In the genomic region with DNA sequence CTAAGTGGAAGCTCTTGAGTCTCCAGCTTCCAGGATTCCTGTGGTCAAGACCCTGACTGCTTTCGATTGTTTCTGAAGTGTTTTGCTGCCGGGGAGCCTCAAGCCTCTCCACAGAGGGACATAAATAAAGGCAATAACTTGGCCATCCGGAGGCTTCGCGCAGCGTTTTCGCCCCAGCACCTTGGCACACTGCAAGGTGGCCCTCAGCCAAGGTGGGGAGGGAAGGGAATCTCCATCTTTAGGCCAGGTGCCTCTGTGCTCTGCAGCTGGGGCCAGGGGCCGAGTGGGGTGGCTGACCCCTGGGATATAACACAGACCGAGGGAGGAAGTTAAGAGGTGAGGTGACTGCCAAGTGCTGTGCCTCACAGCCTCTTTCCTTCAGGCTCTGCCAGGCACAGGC, we compare ENCODE assay signal across 25 mouse cellular contexts. TPM values are rescaled to one million over a fixed set of nuclear protein-coding genes. Genes with fewer than 3 reads are reported as not detected.
DNase-seq lines count a peak whose midpoint lies in the region; ATAC-seq lines count a peak whose summit lies in the region.
"Had no signal": no experiment of that assay in that cellular context is flagged by ENCODE, and none has a peak within 500 bp of the region (broad histone marks: within the 10 kb centered on the region; RNA-seq: fewer than 3 reads in every experiment).

No protein-coding gene starts in this region.

- no peak overlapping the region for H3K4me3 ChIP-seq in forebrain, embryonic 11.5 days (ENCODE audit: low read depth, low read length)
- no peak overlapping the region for H3K4me3 ChIP-seq in forebrain, embryonic 15.5 days
- H3K4me3 ChIP-seq in neural tube, embryonic 11.5 days (ENCODE audit: low read depth, low read length) = no peak overlapping the region
- H3K4me3 ChIP-seq in kidney, embryonic 15.5 days (replicated peaks) = no peak overlapping the region
- H3K4me3 ChIP-seq: erythroblast, embryonic 14.5 days; layer of hippocampus, adult 2 months; liver, embryonic 12.5 days; midbrain, embryonic 13.5 days; neural tube, embryonic 12.5 days had no signal

- H3K9me3 ChIP-seq in forebrain, embryonic 11.5 days (ENCODE audit: control insufficient read depth, low read length) = no peaks in the 10 kb centered on the region
- H3K9me3 ChIP-seq in forebrain, embryonic 15.5 days = no peaks in the 10 kb centered on the region
- no peaks in the 10 kb centered on the region for H3K9me3 ChIP-seq in neural tube, embryonic 11.5 days (ENCODE audit: control insufficient read depth, low read length)
- no peaks in the 10 kb centered on the region for H3K9me3 ChIP-seq in kidney, embryonic 15.5 days (replicated peaks)
- H3K9me3 ChIP-seq: liver, embryonic 12.5 days; midbrain, embryonic 13.5 days; neural tube, embryonic 12.5 days had no signal

- DNase-seq in cerebellum, postnatal 10 days = peak; percentile 63 to 71
- DNase-seq in cerebellum, postnatal 4 days (ENCODE audit: low spot score in 2 of 2) = no peak
- DNase-seq in forebrain, embryonic 11.5 days (ENCODE audit: low spot score) = peak; percentile 42
- no peak for DNase-seq in neural tube, embryonic 11.5 days (ENCODE audit: low spot score)
- no peak for DNase-seq in neural tube, embryonic 10.5 days (ENCODE audit: extremely low spot score, low spot score)
- DNase-seq: adrenal gland, postnatal 14 days; gastrocnemius, postnatal 10 days; heart, adult 11 months; heart, postnatal 36 days; kidney, adult 8-10 months; kidney, postnatal 25 days; lung, adult 2 months; lung, postnatal 36 days; right cerebral cortex, adult 18-20 months; right cerebral cortex, postnatal 4 days; thymus, postnatal 36 days had no signal

- no peak overlapping the region for H3K4me2 ChIP-seq in forebrain, embryonic 11.5 days (ENCODE audit: low read depth, low read length, severe bottlenecking)
- no peak overlapping the region for H3K4me2 ChIP-seq in forebrain, embryonic 15.5 days (replicated peaks)
- H3K4me2 ChIP-seq in neural tube, embryonic 11.5 days (ENCODE audit: low read depth) = no peak overlapping the region
- H3K4me2 ChIP-seq in kidney, embryonic 15.5 days = no peak overlapping the region
- H3K4me2 ChIP-seq: hindbrain, embryonic 14.5 days; liver, embryonic 12.5 days; midbrain, embryonic 13.5 days; neural tube, embryonic 12.5 days had no signal

- no peaks in the 10 kb centered on the region; the same call in 1 of the 2 replicates for H3K27me3 ChIP-seq in forebrain, embryonic 11.5 days (ENCODE audit: control insufficient read depth, insufficient read depth, low read length)
- H3K27me3 ChIP-seq in forebrain, embryonic 15.5 days = no peaks in the 10 kb centered on the region
- 0 out of 2 replicates have a peak, but pooled peaks cover 2% of the 10 kb centered on the region for H3K27me3 ChIP-seq in neural tube, embryonic 11.5 days (ENCODE audit: control insufficient read depth, insufficient read depth, low read length)
- peaks cover 28% of the 10 kb centered on the region for H3K27me3 ChIP-seq in kidney, embryonic 15.5 days

- 80% methylated on average over 9 of the region's 9 CpGs for WGBS in forebrain, embryonic 11.5 days
- WGBS in forebrain, embryonic 15.5 days = 57% methylated on average over 9 of the region's 9 CpGs
- WGBS in neural tube, embryonic 11.5 days = 50% methylated on average over 9 of the region's 9 CpGs
- 26% methylated on average over 9 of the region's 9 CpGs for WGBS in kidney, embryonic 15.5 days

- no peak overlapping the region for H3K9ac ChIP-seq in forebrain, embryonic 11.5 days (ENCODE audit: low read length)
- H3K9ac ChIP-seq in forebrain, embryonic 15.5 days (replicated peaks) = no peak overlapping the region
- H3K9ac ChIP-seq in neural tube, embryonic 11.5 days (ENCODE audit: low read length) = no peak overlapping the region
- no peak overlapping the region for H3K9ac ChIP-seq in kidney, embryonic 15.5 days
- H3K9ac ChIP-seq: hindbrain, embryonic 14.5 days; liver, embryonic 12.5 days; midbrain, embryonic 13.5 days; neural tube, embryonic 12.5 days had no signal

- no peak for ATAC-seq in forebrain, embryonic 11.5 days (replicated peaks; ENCODE audit: low FRiP score)
- ATAC-seq in forebrain, embryonic 15.5 days (replicated peaks) = no peak
- ATAC-seq in neural tube, embryonic 11.5 days (ENCODE audit: insufficient read depth, low FRiP score, low TSS enrichment) = no peak
- no peak for ATAC-seq in kidney, embryonic 15.5 days (replicated peaks; ENCODE audit: low FRiP score)
- ATAC-seq: forebrain, embryonic 14.5 days; liver, embryonic 12.5 days; midbrain, embryonic 13.5 days had no signal

- H3K27ac ChIP-seq in forebrain, embryonic 11.5 days (ENCODE audit: low read depth, low read length) = no peak overlapping the region
- H3K27ac ChIP-seq in forebrain, embryonic 15.5 days (replicated peaks) = no peak overlapping the region
- peak overlapping the region; percentile 11; the same call in 1 of the 2 replicates for H3K27ac ChIP-seq in neural tube, embryonic 11.5 days (ENCODE audit: low read depth, low read length)
- H3K27ac ChIP-seq in kidney, embryonic 15.5 days = no peak overlapping the region
- H3K27ac ChIP-seq: hindbrain, embryonic 14.5 days; layer of hippocampus, adult 2 months; liver, embryonic 12.5 days; midbrain, embryonic 13.5 days; neural tube, embryonic 12.5 days had no signal

- peaks cover 16% of the 10 kb centered on the region for H3K4me1 ChIP-seq in forebrain, embryonic 11.5 days (replicated peaks; ENCODE audit: control insufficient read depth, insufficient read depth, low read length)
- peaks cover 23% of the 10 kb centered on the region for H3K4me1 ChIP-seq in forebrain, embryonic 15.5 days
- peaks cover 7% of the 10 kb centered on the region for H3K4me1 ChIP-seq in neural tube, embryonic 11.5 days (ENCODE audit: control insufficient read depth, insufficient read depth, low read length)
- H3K4me1 ChIP-seq in kidney, embryonic 15.5 days = peaks cover 30% of the 10 kb centered on the region
- H3K4me1 ChIP-seq: liver, embryonic 12.5 days had no signal

- no peaks in the 10 kb centered on the region for H3K36me3 ChIP-seq in forebrain, embryonic 11.5 days (ENCODE audit: control insufficient read depth, insufficient read depth, low read length)
- no peaks in the 10 kb centered on the region for H3K36me3 ChIP-seq in forebrain, embryonic 15.5 days
- no peaks in the 10 kb centered on the region for H3K36me3 ChIP-seq in neural tube, embryonic 11.5 days (ENCODE audit: control insufficient read depth, insufficient read depth, low read length)
- H3K36me3 ChIP-seq in kidney, embryonic 15.5 days = no peaks in the 10 kb centered on the region
- H3K36me3 ChIP-seq: liver, embryonic 12.5 days; midbrain, embryonic 13.5 days; neural tube, embryonic 12.5 days had no signal

RNA-seq across cellular contexts. Expression of a gene that starts 15.6 kb away (rescaled TPM):
- 3.2 and 3.3 TPM in 2 replicates for polyA plus RNA-seq in forebrain, embryonic 11.5 days (2014; fragmentation: Nextera tagmentation; extraction: Ambion mirVana)
- polyA plus RNA-seq in forebrain, embryonic 15.5 days (2015; fragmentation: Nextera tagmentation; extraction: Ambion mirVana) = 9.0 and 10.2 TPM in 2 replicates
- 8.3 and 9.2 TPM in 2 replicates for polyA plus RNA-seq in neural tube, embryonic 11.5 days (2014; fragmentation: Nextera tagmentation; extraction: Ambion mirVana)
- 0.63 and 1.1 TPM in 2 replicates for polyA plus RNA-seq in kidney, embryonic 15.5 days (2015; fragmentation: Nextera tagmentation; extraction: Ambion mirVana)
- polyA plus RNA-seq: erythroblast, embryonic 14.5 days had no signal

RNA-seq across cellular contexts. Expression of a gene that starts 39.5 kb away (rescaled TPM):
- 18.6 and 19.2 TPM in 2 replicates for polyA plus RNA-seq in forebrain, embryonic 11.5 days (2014; fragmentation: Nextera tagmentation; extraction: Ambion mirVana)
- polyA plus RNA-seq in forebrain, embryonic 15.5 days (2015; fragmentation: Nextera tagmentation; extraction: Ambion mirVana) = 12.0 and 13.3 TPM in 2 replicates
- polyA plus RNA-seq in neural tube, embryonic 11.5 days (2014; fragmentation: Nextera tagmentation; extraction: Ambion mirVana) = 12.2 and 12.6 TPM in 2 replicates
- 10.8 and 13.1 TPM in 2 replicates for polyA plus RNA-seq in kidney, embryonic 15.5 days (2015; fragmentation: Nextera tagmentation; extraction: Ambion mirVana)

Comparison
In these comparisons a context has a peak if more than half of its experiments do, and no peak if none do; other contexts are left out.
1. DNase-seq: peak in cerebellum, postnatal 10 days (2 of 2) and forebrain, embryonic 11.5 days (single experiment); none in cerebellum, postnatal 4 days (0 of 2), neural tube, embryonic 11.5 days (single experiment) and neural tube, embryonic 10.5 days (single experiment).